Mouse (Mus musculus) layer of hippocampus, adult 11-12 months (tissue): ENCODE results near the gene Dlg3.

Experiments
- DNase-seq: peaks from one replicate; pipeline ENCODE4 v3.0.0; 2022; ENCODE audit warnings: low spot score

The Dlg3 gene

DNA sequence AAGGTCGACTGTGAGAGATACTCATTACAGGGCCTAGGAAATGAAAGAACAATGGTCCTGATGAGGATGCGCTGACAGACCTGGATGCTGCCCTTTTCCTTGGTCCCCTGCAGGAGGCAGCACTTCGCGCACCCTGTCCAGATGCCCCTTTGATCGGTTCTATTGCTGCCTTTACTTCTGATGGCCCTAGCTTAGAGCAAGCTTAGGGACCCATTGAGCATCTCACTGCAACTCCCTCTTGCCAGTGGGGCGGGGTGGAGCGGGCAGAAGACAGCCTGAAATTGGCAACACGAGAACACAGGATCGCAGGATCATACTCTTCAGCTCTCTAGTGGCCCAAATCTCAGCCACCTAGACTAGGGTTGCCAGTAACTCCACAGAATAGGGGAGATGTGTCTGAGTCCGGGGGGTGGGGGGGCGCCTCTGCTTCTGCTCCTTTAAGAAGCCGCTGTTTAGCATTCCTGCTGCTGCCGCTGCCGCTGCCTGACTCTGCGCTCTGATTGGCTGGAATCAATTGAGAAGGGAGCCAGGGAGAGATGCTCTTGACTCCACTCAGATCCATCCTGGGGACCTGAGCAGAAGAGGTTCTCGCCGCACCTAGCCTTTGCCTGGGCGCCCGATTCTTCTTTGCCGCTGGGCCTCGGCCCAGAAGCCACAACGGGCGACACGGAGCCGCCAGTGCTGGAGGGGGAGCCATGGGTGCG lies at the start of gene Dlg3:
Dlg3 (plus strand) TSS at position 542 of the 704 bp plus-strand sequence.
- DNase-seq = peak; percentile 54

GRCm38 (mm10) chrX:100728947-100729346 lies 38.6 kb upstream of the Dlg3 start:
- no peak for DNase-seq

DNA sequence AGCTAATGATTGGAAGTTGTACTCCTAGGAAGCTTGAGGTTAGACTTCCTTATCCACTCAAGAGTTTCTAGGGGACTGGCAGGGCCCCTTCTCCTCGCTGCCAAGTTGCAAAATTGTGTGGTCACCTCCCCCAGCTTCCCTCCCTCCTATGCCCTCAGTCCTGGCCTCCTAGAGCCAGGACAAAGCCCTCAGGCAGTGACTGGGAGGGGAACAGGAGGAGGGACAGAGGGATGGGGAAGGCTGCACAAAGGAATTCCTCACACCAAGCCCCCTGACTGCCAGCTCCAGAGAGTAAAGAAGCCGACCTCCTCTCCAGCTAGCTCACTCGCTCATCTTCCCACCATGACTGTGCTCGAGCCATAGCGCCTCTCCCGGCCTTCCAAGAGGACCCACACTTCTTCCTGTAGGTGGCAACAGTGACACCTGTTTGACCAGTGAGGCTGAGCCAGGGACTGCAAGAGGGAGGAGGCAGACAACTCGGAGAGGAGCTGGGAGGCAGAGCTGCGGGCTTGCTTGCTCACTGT lies 37.8 kb upstream of the Dlg3 start, which contains the start of gene Gdpd2:
Gdpd2 (plus strand) TSS at position 209 of the 524 bp plus-strand sequence.
- DNase-seq = peak; percentile 7

GRCm38 (mm10) chrX:100730266-100730665 lies 37.3 kb upstream of the Dlg3 start:
- DNase-seq = no peak

DNA sequence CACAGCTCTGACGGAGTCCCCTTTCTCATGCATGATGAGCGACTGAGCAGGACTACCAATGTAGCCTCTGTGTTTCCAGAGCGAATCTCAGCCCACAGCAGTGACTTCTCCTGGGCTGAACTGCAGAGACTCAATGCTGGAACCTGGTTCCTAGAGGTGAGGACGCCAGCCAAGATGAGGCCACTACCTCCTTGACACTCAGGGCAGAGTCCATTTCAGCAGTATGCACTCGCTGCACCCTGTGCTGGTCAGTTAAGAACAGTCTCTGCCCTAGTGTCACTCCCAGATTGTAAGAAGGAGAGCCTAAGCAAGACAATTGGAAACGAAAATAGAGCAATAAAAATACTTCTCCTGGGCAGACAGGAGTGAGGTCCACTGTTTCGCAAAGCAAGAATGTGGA lies 33.2 kb upstream of the Dlg3 start:
- no peak for DNase-seq

- peak; percentile 76 for DNase-seq
These were observed 28.6 kb upstream of the Dlg3 start for GRCm38 (mm10) chrX:100738918-100739317.

DNA sequence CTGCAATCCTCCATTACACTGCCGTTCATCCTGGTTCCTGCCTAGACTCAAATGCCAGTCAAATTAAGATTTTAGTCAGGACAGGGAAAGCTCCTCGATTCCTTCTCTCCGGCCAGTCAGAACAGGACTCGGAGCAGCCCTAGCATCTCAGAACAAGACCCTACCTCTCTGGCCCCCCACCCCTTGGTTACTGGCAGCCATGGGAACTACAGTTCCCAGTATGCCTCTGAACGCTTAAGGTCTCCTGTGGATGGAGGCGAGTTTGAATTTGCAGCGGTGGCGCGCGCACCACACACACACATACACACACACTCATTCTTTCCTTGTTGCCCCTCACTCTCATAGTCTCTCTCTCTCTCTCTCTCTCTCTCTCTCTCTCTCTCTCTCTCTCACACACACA lies 28.1 kb upstream of the Dlg3 start:
- DNase-seq = peak; percentile 18

DNA sequence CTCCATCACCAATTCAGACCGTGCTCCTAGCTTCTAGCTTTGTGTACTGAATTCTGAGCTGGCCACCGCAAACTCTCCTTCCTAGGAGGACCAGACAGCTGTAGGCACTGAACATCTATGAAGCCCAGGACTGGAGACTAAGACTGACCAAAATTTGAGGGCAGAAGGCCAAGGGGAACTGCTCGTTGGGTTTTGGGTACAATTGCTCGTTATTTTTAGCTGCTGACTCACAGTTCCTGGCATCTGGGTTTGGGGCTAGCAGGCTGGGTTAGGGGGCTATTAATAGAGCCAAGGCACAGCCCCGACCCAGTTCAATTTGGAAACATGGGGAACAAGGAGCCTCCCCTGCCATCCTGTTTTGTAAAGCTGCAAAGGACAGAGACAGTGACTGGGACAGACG lies 26.7 kb upstream of the Dlg3 start:
- DNase-seq = peak; percentile 53

DNA sequence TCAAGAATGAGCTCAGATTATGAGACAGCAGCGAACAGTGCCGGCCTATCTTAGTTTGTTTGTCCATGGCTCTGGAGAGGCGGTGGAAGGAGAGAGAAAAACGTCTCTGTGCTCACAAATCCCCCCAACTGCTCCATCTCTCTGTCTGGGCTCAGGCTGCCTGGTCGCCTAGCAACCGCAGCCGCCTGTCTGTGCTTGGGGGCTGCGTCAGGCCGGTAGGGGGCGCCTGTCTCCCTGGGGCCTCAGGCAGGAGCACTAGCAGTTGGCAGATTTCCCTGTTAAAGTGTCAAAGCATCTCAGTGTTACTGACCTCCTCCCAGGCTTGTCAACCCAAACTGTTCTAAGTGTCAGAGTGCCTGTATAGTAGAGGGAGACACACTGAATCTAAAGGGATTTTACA lies 25.6 kb upstream of the Dlg3 start:
- peak; percentile 91 for DNase-seq

DNA sequence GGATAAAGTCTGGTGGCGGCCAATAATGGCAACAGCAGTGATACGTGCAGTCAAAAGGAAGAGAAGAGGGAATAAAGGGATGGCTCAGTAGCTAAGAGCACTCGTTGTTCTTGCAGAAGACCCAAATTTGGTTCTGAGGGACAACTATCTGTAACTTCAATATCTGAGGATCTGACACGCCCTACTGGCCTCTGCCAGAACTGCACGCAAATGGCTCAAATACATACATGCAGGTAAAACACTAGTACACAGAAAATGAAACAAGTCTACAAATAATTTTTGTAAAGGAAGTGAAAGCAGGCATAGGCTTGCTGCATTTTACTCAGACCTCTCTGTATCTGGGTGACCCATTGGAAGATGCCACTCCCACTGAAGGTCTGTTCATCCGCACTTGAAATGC lies 1.7 kb upstream of the Dlg3 start:
- DNase-seq = no peak

GRCm38 (mm10) chrX:100767885-100768626 lies 534 bp downstream of the Dlg3 start:
- DNase-seq = no peak

- DNase-seq = no peak
These were observed 1.8 kb downstream of the Dlg3 start for GRCm38 (mm10) chrX:100769281-100769680.

- DNase-seq = peak; percentile 47
These were observed 6.9 kb downstream of the Dlg3 start for GRCm38 (mm10) chrX:100774341-100774811.

DNA sequence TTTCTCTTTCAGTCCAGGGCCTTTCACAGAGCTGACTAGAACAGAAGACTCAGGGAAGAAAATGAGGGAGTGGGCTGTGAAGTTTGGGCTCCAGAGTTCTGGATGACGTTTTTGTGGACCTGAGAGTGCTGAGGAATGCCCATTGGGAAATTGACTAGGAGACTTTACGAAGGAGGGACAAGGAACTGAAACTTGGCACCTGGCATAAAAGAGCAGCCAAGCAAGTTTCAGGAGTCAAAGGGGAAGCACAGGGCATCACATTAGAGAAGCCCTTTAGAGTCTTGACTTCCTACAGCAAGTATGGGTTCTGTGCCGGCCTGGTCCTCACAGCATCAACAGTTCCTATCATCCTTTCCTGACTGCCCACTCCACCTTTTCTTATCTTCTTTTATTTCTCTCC lies 7.9 kb downstream of the Dlg3 start:
- DNase-seq = no peak

DNA sequence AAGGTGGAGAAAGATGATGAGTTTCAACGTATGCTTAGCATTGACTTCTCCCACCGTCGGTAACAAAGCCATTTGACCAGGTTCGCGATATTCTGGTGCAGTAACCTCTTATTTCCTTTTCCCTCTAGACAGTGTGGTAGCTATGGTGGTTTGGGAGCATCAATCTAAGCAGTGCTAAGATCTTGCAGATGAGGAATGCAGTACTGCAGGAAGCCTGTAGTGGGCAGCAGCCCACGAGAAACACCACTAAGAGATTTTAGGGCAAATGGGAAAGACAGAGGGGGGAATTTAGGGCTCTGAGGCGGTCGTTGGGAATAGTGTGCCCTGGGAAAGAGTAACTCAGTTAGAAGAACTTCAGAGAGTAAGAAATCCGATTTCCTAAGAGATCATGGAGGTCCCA lies 9.0 kb downstream of the Dlg3 start:
- peak; percentile 69 for DNase-seq

DNA sequence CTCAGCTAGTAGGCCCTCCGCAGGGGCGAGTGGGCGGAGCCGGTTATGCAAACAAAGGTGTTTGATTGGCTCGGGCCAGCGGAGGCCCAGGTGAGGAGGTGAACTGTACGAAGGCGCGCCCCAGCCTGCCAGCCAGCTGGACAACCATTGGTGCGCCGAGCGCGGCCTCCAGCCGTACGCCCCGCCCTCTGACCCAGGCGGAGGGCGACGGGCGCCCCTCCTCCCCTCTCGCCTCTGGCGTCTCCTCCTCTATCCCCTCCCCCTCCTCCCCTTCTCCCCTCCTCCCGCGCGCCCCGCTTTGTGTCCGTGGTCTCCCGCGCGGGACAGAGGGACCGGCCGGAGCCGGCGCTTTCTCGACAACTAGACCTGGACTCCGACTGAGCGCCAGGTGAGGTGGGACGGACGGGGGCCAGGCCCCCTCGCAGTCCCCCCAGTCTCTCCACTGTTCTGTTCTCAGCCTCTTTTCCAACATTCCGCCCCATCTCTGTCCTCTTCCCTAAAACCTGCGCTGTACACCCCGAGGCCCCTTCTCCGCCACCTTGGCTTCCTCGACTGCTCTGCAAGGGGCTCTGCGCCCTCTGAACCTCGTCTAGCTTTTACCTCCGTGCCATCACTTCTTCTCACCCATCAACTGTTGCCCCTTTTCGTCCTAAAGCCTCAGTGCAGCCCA lies 9.6 kb downstream of the Dlg3 start:
- DNase-seq = peak; percentile 19

DNA sequence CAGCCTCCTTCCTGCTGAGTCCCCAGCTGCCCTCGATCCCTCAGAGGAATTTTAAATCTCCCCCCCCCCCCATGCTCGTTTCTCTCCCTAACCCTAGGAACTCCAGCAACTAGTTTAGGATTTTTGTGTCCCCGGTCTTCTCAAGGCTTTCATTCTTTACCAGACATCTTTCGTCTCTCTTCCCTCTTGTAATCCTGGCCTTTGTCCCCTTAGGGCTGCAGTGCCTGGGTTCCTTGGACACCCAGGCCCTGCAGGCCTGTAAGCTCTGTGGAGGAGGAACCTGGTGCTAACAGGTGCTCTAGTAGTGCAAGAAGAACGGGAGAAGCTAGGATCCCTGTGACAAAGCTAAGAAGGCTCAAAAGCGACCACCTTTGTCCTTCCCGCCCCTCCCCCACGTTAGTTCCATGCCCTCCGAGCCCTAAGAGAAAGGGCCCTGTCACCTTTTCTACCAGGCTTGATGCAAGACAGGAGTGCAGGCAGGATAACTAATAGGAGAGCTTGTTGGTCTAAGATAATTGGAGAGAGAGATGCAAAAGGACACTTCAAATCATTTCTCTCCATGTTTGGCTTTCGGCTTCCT lies 10.2 kb downstream of the Dlg3 start:
- no peak for DNase-seq

- DNase-seq = no peak
These were observed 10.9 kb downstream of the Dlg3 start for GRCm38 (mm10) chrX:100778397-100778796.

DNA sequence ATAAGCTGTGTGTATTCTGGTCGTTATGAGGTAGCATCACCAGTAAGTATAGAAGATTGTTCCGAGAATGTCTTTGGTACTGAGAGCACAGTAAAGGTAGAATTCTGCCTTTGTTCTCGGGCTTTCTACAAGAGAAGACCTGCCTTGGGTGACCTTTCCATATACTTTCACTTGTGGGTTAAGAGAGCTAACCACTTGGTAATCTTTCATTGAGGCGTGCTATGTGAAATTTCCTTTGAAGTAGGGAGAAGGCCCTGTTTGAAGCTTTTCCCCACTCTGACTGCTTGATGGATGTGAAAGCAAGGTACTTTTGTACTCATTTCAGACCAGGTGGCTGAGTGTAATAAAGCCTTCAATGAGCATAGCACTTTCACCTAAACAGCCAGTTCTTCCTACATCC lies 21.8 kb downstream of the Dlg3 start:
- no peak for DNase-seq

- no peak for DNase-seq
These were observed 28.7 kb downstream of the Dlg3 start for GRCm38 (mm10) chrX:100796041-100796740.

DNA sequence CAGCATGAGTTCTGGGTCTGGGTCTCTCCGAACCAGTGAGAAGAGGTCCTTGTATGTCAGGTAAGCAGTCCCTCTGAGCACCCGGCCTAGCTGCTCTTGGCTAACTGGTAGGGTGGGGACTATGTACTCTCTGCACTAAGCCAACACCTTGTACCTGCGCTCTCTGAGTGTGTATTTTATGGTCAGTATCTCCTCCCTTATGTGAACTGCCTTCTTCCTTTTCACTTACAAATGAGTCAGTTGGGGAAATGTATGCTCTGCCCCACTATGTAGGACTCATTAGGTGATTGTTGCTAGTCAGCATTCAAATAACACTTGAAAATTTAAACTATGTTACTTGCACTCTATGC lies 29.2 kb downstream of the Dlg3 start:
- no peak for DNase-seq

- no peak for DNase-seq
These were observed 29.8 kb downstream of the Dlg3 start for GRCm38 (mm10) chrX:100797370-100797769.
